ENCODE assay signal across 8 mouse cellular contexts in genomic region chr9:20493281-20493680, GRCm38 (mm10). TPM values are rescaled to one million over a fixed set of nuclear protein-coding genes. Genes with fewer than 3 reads are reported as not detected.
DNase-seq lines count a peak whose midpoint lies in the region; ATAC-seq and TF ChIP-seq lines count a peak whose summit lies in the region.

No protein-coding gene starts in this region.

- peak overlapping the region; percentile 71 for H3K4me2 ChIP-seq in kidney, embryonic 15.5 days
- peak overlapping the region; percentile 85 for H3K4me2 ChIP-seq in CH12.LX (ENCODE audit: insufficient read depth, low read depth, poor library complexity, severe bottlenecking)
- H3K4me2 ChIP-seq in hindbrain, embryonic 11.5 days (replicated peaks; ENCODE audit: low read depth, low read length) = peak overlapping the region; percentile 66
- H3K4me2 ChIP-seq in lung, postnatal 0 days (replicated peaks; ENCODE audit: low read depth, low read length) = peak overlapping the region; percentile 59

- DNase-seq in kidney, adult 8-10 months = no peak
- DNase-seq in CH12.LX (ENCODE audit: extremely low read depth) = peak; percentile 36
- no peak for DNase-seq in hindbrain, embryonic 11.5 days (ENCODE audit: low spot score)
- DNase-seq in lung, postnatal 0 days (ENCODE audit: low spot score) = peak; percentile 51
- peak; percentile 24 for DNase-seq in telencephalon, adult 2 months (ENCODE audit: low read depth, low spot score)
- no peak for DNase-seq in urinary bladder, adult 18-20 months (ENCODE audit: low spot score in 2 of 2)

- H3K27me3 ChIP-seq in kidney, embryonic 15.5 days = no peaks in the 10 kb centered on the region
- no peaks in the 10 kb centered on the region for H3K27me3 ChIP-seq in CH12.LX (replicated peaks)
- no peaks in the 10 kb centered on the region for H3K27me3 ChIP-seq in hindbrain, embryonic 11.5 days (ENCODE audit: control insufficient read depth, insufficient read depth, low read length)
- no peaks in the 10 kb centered on the region for H3K27me3 ChIP-seq in lung, postnatal 0 days (replicated peaks; ENCODE audit: insufficient read depth, low read length)

- no peak for TF ChIP-seq POLR2A in CH12.LX (IDR thresholded peaks at IDR 0.05; ENCODE audit: low read depth, low read length)
- TF ChIP-seq POLR2A in cortical plate, adult 2 months (IDR thresholded peaks at IDR 0.05; ENCODE audit: extremely low read depth, insufficient read depth, low read length) = no peak

- TF ChIP-seq RAD21 in CH12.LX (IDR thresholded peaks at IDR 0.05; ENCODE audit: low read depth, low read length) = peak; percentile 34

- in situ Hi-C loops in CH12.LX (cut with MboI; ENCODE audit: low pct_ligation_motif_present, low pct_unique_long_range_greater_than_20kb, low sequenced_read_pairs) = no loop called here

- H3K4me3 ChIP-seq in kidney, embryonic 15.5 days (replicated peaks) = peak overlapping the region; percentile 83
- peak overlapping the region; percentile 75 to 87 (median 77) for H3K4me3 ChIP-seq in CH12.LX (replicated peaks in 1 of 3; ENCODE audit: low read depth in 2 of 3, low read length in 2 of 3, poor library complexity in 1 of 3)
- peak overlapping the region; percentile 65 for H3K4me3 ChIP-seq in cortical plate, adult 2 months (ENCODE audit: insufficient read depth, low read length)
- peak overlapping the region; percentile 92 for H3K4me3 ChIP-seq in hindbrain, embryonic 11.5 days (ENCODE audit: low read depth, low read length)
- peak overlapping the region; percentile 95 for H3K4me3 ChIP-seq in lung, postnatal 0 days (ENCODE audit: low read depth, low read length)

- ATAC-seq in kidney, embryonic 15.5 days (replicated peaks; ENCODE audit: low FRiP score) = no peak
- no peak for ATAC-seq in hindbrain, embryonic 11.5 days (ENCODE audit: low FRiP score)
- ATAC-seq in lung, postnatal 0 days = no peak

- peaks cover 28% of the 10 kb centered on the region for H3K4me1 ChIP-seq in kidney, embryonic 15.5 days
- H3K4me1 ChIP-seq in CH12.LX (ENCODE audit: control insufficient read depth in 1 of 2, insufficient read depth in 2 of 2) = peaks cover 0 to 20% of the 10 kb centered on the region in 2 experiments; a peak in 2 of 4 replicates
- H3K4me1 ChIP-seq in cortical plate, adult 2 months (ENCODE audit: control insufficient read depth, insufficient read depth, low read length) = peaks cover 4% of the 10 kb centered on the region; the same call in 1 of the 2 replicates
- H3K4me1 ChIP-seq in hindbrain, embryonic 11.5 days (replicated peaks; ENCODE audit: control insufficient read depth, insufficient read depth, low read length) = no peaks in the 10 kb centered on the region
- H3K4me1 ChIP-seq in lung, postnatal 0 days (ENCODE audit: insufficient read depth, low read depth, low read length) = peaks cover 5% of the 10 kb centered on the region; the same call in 1 of the 2 replicates

- peak overlapping the region; percentile 96 for H3K27ac ChIP-seq in kidney, embryonic 15.5 days
- peak overlapping the region; percentile 57 for H3K27ac ChIP-seq in CH12.LX (ENCODE audit: insufficient read depth, low read depth)
- peak overlapping the region; percentile 90 for H3K27ac ChIP-seq in cortical plate, adult 2 months (ENCODE audit: insufficient read depth, low read length)
- H3K27ac ChIP-seq in hindbrain, embryonic 11.5 days (ENCODE audit: low read depth, low read length) = peak overlapping the region; percentile 86
- peak overlapping the region; percentile 97 for H3K27ac ChIP-seq in lung, postnatal 0 days (ENCODE audit: low read length)

- dilution Hi-C loops in CH12.LX (cut with MboI; ENCODE audit: extremely low pct_ligation_motif_present, extremely low pct_unique_long_range_greater_than_20kb, low sequenced_read_pairs) = no loop called here

- H3K9me3 ChIP-seq in kidney, embryonic 15.5 days (replicated peaks) = no peaks in the 10 kb centered on the region
- no peaks in the 10 kb centered on the region for H3K9me3 ChIP-seq in CH12.LX (replicated peaks; ENCODE audit: low read length)
- no peaks in the 10 kb centered on the region for H3K9me3 ChIP-seq in hindbrain, embryonic 11.5 days (ENCODE audit: control insufficient read depth, low read length)
- H3K9me3 ChIP-seq in lung, postnatal 0 days (ENCODE audit: low read length) = no peaks in the 10 kb centered on the region

- peaks cover 31% of the 10 kb centered on the region for H3K36me3 ChIP-seq in kidney, embryonic 15.5 days
- peaks cover 16 to 48% of the 10 kb centered on the region in 2 experiments for H3K36me3 ChIP-seq in CH12.LX (replicated peaks in 1 of 2; ENCODE audit: control insufficient read depth in 1 of 2, insufficient read depth in 1 of 2, low read length in 1 of 2)
- H3K36me3 ChIP-seq in hindbrain, embryonic 11.5 days (ENCODE audit: control insufficient read depth, insufficient read depth, low read length) = peaks cover 4% of the 10 kb centered on the region; the same call in 1 of the 2 replicates
- H3K36me3 ChIP-seq in lung, postnatal 0 days (ENCODE audit: insufficient read depth, low read length) = peaks cover 5% of the 10 kb centered on the region; the same call in 1 of the 2 replicates

- TF ChIP-seq CTCF in CH12.LX (conservative IDR thresholded peaks at IDR 0.05 in 1 of 2, IDR thresholded peaks at IDR 0.05 in 1 of 2; ENCODE audit: low read depth in 2 of 2, low read length in 2 of 2) = peak in 1 of 2 experiments; percentile 39; a peak in 2 of 4 replicates
- TF ChIP-seq CTCF in cortical plate, adult 2 months (IDR thresholded peaks at IDR 0.05; ENCODE audit: extremely low read depth, insufficient read depth, low read length) = no peak
- TF ChIP-seq CTCF in lung, postnatal 0 days (IDR thresholded peaks at IDR 0.05) = peak; percentile 37

- peak overlapping the region; percentile 79 for H3K9ac ChIP-seq in kidney, embryonic 15.5 days
- H3K9ac ChIP-seq in CH12.LX (ENCODE audit: insufficient read depth, low read depth) = peak overlapping the region; percentile 68
- H3K9ac ChIP-seq in hindbrain, embryonic 11.5 days (ENCODE audit: low read depth, low read length) = peak overlapping the region; percentile 95
- H3K9ac ChIP-seq in lung, postnatal 0 days (replicated peaks; ENCODE audit: low read depth) = peak overlapping the region; percentile 90

- H3K79me2 ChIP-seq in CH12.LX (replicated peaks; ENCODE audit: control insufficient read depth, extremely low read depth, insufficient read depth, poor library complexity, severe bottlenecking) = peaks cover 20% of the 10 kb centered on the region

- WGBS in kidney, embryonic 15.5 days = 6% methylated on average over 9 of the region's 9 CpGs
- whole genome bisulfite sequencing in hindbrain, embryonic 11.5 days = 12% methylated on average over 9 of the region's 9 CpGs
- 3% methylated on average over 9 of the region's 9 CpGs for WGBS in lung, postnatal 0 days

- no peak for TF ChIP-seq EP300 in CH12.LX (IDR thresholded peaks at IDR 0.05; ENCODE audit: low read length)
- TF ChIP-seq EP300 in lung, postnatal 0 days (IDR thresholded peaks at IDR 0.05) = no peak

TF ChIP-seq in CH12.LX, 34 proteins besides CTCF, POLR2A, EP300 and RAD21:
- TF ChIP-seq SMC3 (IDR thresholded peaks at IDR 0.05; ENCODE audit: low read depth, low read length) (peak; percentile 15), TBP (conservative IDR thresholded peaks at IDR 0.05; ENCODE audit: low read depth, low read length) (0 out of 2 replicates have a peak, but pooled peaks have one; percentile 15), ZMIZ1 (IDR thresholded peaks at IDR 0.05; ENCODE audit: low read depth, low read length) (no peak), ZNF384 (IDR thresholded peaks at IDR 0.05; ENCODE audit: low read depth, low read length) (no peak)

RNA-seq across cellular contexts. Expression of gene Zfp426, which starts 0.7 kb away (rescaled TPM):
- polyA plus RNA-seq in kidney, embryonic 15.5 days (2015; fragmentation: Nextera tagmentation; extraction: Ambion mirVana) = 20.0 and 20.3 TPM in 2 replicates
- total RNA-seq in CH12.LX (2012; rRNA removed) = 13.9 and 14.7 TPM in 2 replicates
- 18.2 and 19.3 TPM in 2 replicates for total RNA-seq in CH12.LX (2014; rRNA removed)
- polyA plus RNA-seq in CH12.LX (2012; ENCODE audit: insufficient read length, low read depth) = 11.8 and 13.0 TPM in 2 replicates
- polyA plus RNA-seq in cortical plate, adult 2 months (2012; rRNA removed) = 17.0 and 19.2 TPM in 2 replicates
- polyA plus RNA-seq in hindbrain, embryonic 11.5 days (2014; fragmentation: Nextera tagmentation; extraction: Ambion mirVana) = 32.7 and 35.2 TPM in 2 replicates
- 14.8 and 17.5 TPM in 2 replicates for polyA plus RNA-seq in lung, postnatal 0 days (2015; fragmentation: Nextera tagmentation; extraction: Ambion mirVana)

RNA-seq across cellular contexts. Expression of gene Zfp266, which starts 27.9 kb away (rescaled TPM):
- polyA plus RNA-seq in kidney, embryonic 15.5 days (2015; fragmentation: Nextera tagmentation; extraction: Ambion mirVana) = 102 and 107 TPM in 2 replicates
- total RNA-seq in CH12.LX (2012; rRNA removed) (20.4 and 23.6 TPM in 2 replicates), CH12.LX (2014; rRNA removed) (24.0 and 26.3 TPM in 2 replicates)
- 11.6 and 12.3 TPM in 2 replicates for polyA plus RNA-seq in CH12.LX (2012; ENCODE audit: insufficient read length, low read depth)
- 19.1 and 19.5 TPM in 2 replicates for polyA plus RNA-seq in cortical plate, adult 2 months (2012; rRNA removed)
- 125 and 129 TPM in 2 replicates for polyA plus RNA-seq in hindbrain, embryonic 11.5 days (2014; fragmentation: Nextera tagmentation; extraction: Ambion mirVana)
- 63.8 and 73.4 TPM in 2 replicates for polyA plus RNA-seq in lung, postnatal 0 days (2015; fragmentation: Nextera tagmentation; extraction: Ambion mirVana)

RNA-seq across cellular contexts. Expression of gene Zfp26, which starts 33.3 kb away (rescaled TPM):
- 17.8 and 21.9 TPM in 2 replicates for polyA plus RNA-seq in kidney, embryonic 15.5 days (2015; fragmentation: Nextera tagmentation; extraction: Ambion mirVana)
- total RNA-seq in CH12.LX (2012; rRNA removed) (13.3 and 16.5 TPM in 2 replicates), CH12.LX (2014; rRNA removed) (17.3 and 22.0 TPM in 2 replicates)
- 9.4 and 11.7 TPM in 2 replicates for polyA plus RNA-seq in CH12.LX (2012; ENCODE audit: insufficient read length, low read depth)
- polyA plus RNA-seq in cortical plate, adult 2 months (2012; rRNA removed) = 8.6 and 9.6 TPM in 2 replicates
- polyA plus RNA-seq in hindbrain, embryonic 11.5 days (2014; fragmentation: Nextera tagmentation; extraction: Ambion mirVana) = 28.8 and 34.9 TPM in 2 replicates
- polyA plus RNA-seq in lung, postnatal 0 days (2015; fragmentation: Nextera tagmentation; extraction: Ambion mirVana) = 6.8 and 9.5 TPM in 2 replicates

Comparison
In these comparisons a context has a peak if more than half of its experiments do, and no peak if none do; other contexts are left out.
1. DNase-seq: peak in CH12.LX (single experiment), lung, postnatal 0 days (single experiment) and telencephalon, adult 2 months (single experiment); none in kidney, adult 8-10 months (0 of 2), hindbrain, embryonic 11.5 days (single experiment) and urinary bladder, adult 18-20 months (0 of 2).
2. Peak in every context shown above with its lines, with median percentiles within 50 percentile points of each other: H3K27ac ChIP-seq, H3K4me2 ChIP-seq, H3K4me3 ChIP-seq and H3K9ac ChIP-seq.